Mouse (Mus musculus) stomach, embryonic 14.5 days (tissue): ENCODE results near the gene Prr19. TPM values are rescaled to one million over a fixed set of nuclear protein-coding genes. Genes with fewer than 3 reads are reported as not detected.

ENCODE experiments used
- ATAC-seq: fragments of 200-750 bp; cut with Nextera tagmentation; 2 replicates; pipeline ENCODE4 v1.8.0; 2017; ENCODE audit warnings: low read depth, moderate TSS enrichment; ENCODE audit not compliant: insufficient number of reproducible peaks, insufficient read depth, low FRiP score
- H3K27ac ChIP-seq: fragments of 300-500 bp; sonication (generic); 2 replicates; pipeline ENCODE4 v1.5.1; 2014; ENCODE audit warnings: mild to moderate bottlenecking, low read length, moderate library complexity, mixed read lengths
- H3K27me3 ChIP-seq: fragments of 300-500 bp; sonication (generic); 2 replicates; pipeline ENCODE4 v1.6.1; 2014; ENCODE audit warnings: low read length, control low read depth, mixed read lengths; ENCODE audit not compliant: control insufficient read depth, insufficient read depth
- H3K36me3 ChIP-seq: fragments of 300-500 bp; sonication (generic); 2 replicates; pipeline ENCODE4 v1.6.1; 2014; ENCODE audit warnings: mild to moderate bottlenecking, control low read depth, low read length, moderate library complexity, mixed read lengths; ENCODE audit not compliant: control insufficient read depth, insufficient read depth
- H3K4me1 ChIP-seq: fragments of 300-500 bp; sonication (generic); 2 replicates; pipeline ENCODE4 v1.6.1; 2014; ENCODE audit warnings: low read length, control low read depth, mixed read lengths; ENCODE audit not compliant: control insufficient read depth, insufficient read depth
- H3K4me2 ChIP-seq: fragments of 300-500 bp; sonication (generic); replicated peaks from 2 replicates; pipeline ENCODE4 v1.6.1; 2014; ENCODE audit warnings: low read depth, low read length, control low read depth
- H3K4me3 ChIP-seq: fragments of 300-500 bp; sonication (generic); 2 replicates; pipeline ENCODE4 v1.5.1; 2014; ENCODE audit warnings: low read depth, low read length, control low read depth
- H3K9ac ChIP-seq: fragments of 300-500 bp; sonication (generic); replicated peaks from 2 replicates; pipeline ENCODE4 v1.6.1; 2014; ENCODE audit warnings: low read depth, mild to moderate bottlenecking, control low read depth, low read length, moderate library complexity, mixed read lengths
- H3K9me3 ChIP-seq: fragments of 300-500 bp; sonication (generic); 2 replicates; pipeline ENCODE4 v1.6.1; 2016; ENCODE audit warnings: low read depth, low read length, control low read depth; ENCODE audit not compliant: control insufficient read depth
- WGBS: fragments of 180-500 bp; shearing (Covaris S2); extraction: QIAGEN DNeasy Blood & Tissue Kit; methylation state at CpG from one replicate; pipeline ENCODE4 v1.1.7; 2014; 5-methylcytosine and 5-hydroxymethylcytosine counted together
- polyA plus RNA-seq: library from polyadenylated mRNA; unstranded; fragments of >200 nt; fragmentation: Nextera tagmentation; extraction: Ambion mirVana; gene quantifications from 2 replicates; pipeline ENCODE4 v1.2.1, GENCODE M21; 2014

Gene Prr19
- polyA plus RNA-seq, 1 experiment from 2014 or later = 1.1 TPM

DNA sequence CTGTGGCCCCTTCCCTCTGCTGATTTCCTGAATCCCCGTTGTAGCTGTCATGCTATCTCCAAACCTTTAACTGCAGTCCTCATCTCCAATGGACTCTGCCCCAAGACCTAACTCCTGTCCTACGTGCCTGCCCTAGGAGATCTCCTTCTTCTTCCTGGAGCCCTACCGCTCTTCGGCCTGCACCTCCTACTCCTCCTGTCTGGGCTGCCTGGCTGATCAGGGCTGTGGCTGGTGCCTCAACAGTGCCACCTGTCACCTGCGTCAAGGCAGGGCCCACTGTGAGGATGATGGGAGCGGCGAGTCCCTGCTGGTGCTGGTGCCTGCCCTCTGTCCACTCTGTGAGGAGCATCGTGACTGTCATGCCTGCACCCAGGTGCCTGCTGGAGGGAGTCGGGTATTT lies 38.1 kb downstream of the Prr19 start:
- Histone ChIP-seq H3K27me3 (no peaks in the 10 kb centered on the region), H3K9ac (no peak overlapping the region), H3K4me2 (no peak overlapping the region), H3K36me3 (peaks cover 23% of the 10 kb centered on the region), H3K9me3 (no peaks in the 10 kb centered on the region), H3K4me3 (no peak overlapping the region), H3K27ac (no peak overlapping the region), H3K4me1 (no peaks in the 10 kb centered on the region)
- ATAC-seq = no peak
- WGBS = 89% methylated on average over 9 of the region's 9 CpGs

DNA sequence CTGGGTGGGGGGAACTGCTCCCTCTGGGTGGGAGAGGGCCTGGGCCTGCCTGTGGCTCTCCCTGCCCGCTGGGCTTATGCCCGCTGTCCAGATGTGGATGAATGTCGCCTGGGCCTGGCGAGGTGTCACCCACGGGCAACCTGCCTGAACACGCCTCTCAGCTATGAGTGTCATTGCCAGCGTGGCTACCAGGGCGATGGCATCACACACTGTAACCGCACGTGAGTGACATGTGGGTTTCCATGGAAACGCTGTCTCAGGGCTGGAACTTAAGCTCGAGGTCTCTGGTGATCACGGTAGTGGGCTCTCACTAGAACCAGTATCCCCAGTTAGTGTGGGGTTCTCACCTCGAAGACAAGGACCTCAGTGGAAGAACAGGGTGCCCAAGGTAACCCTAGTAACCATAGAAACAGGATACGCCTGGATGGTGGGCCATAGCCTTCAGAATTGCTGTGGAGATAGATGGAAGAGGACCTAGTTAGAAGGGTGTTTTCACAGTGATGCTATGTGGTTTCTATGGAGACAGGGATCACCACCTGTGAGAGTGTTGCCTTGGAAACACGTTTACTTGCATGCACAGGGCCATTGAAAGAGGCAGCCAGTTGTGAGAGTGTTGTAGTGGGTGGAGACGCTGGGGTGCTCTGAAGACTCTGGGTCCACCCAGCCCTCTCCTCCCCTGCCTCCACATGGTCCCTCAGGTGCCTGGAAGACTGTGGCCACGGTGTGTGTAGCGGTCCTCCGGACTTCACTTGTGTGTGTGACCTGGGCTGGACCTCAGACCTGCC lies 40.0 kb downstream of the Prr19 start:
- H3K4me3 ChIP-seq = no peak overlapping the region

GRCm38 (mm10) chr7:25348861-25349260 lies 47.6 kb downstream of the Prr19 start:
- Histone ChIP-seq H3K36me3 (peaks cover 49% of the 10 kb centered on the region), H3K27ac (no peak overlapping the region), H3K9me3 (peaks cover 9% of the 10 kb centered on the region; the same call in 1 of the 2 replicates), H3K4me1 (no peaks in the 10 kb centered on the region), H3K4me2 (no peak overlapping the region), H3K27me3 (no peaks in the 10 kb centered on the region), H3K9ac (no peak overlapping the region), H3K4me3 (no peak overlapping the region)
- WGBS = 84% methylated on average over 8 of the region's 8 CpGs
- ATAC-seq = no peak

More for the DNA sequence above, 40.0 kb downstream of the Prr19 start:
- H3K4me2 ChIP-seq = no peak overlapping the region
- H3K4me1 ChIP-seq = no peaks in the 10 kb centered on the region
- peaks cover 12% of the 10 kb centered on the region for H3K36me3 ChIP-seq
- H3K27ac ChIP-seq = no peak overlapping the region
- H3K9me3 ChIP-seq = no peaks in the 10 kb centered on the region
- WGBS = 84% methylated on average over 20 of the region's 20 CpGs
- H3K27me3 ChIP-seq = no peaks in the 10 kb centered on the region
- H3K9ac ChIP-seq = no peak overlapping the region
- ATAC-seq = no peak

Other genes with a start within 250 kb of the Prr19 start
- gene Grik5, start 229.1 kb upstream of the Prr19 start, polyA plus RNA-seq = 12.3 and 13.0 TPM in 2 replicates
- gene Zfp574, start 228.8 kb upstream of the Prr19 start, polyA plus RNA-seq = 25.9 and 27.9 TPM in 2 replicates
- 1.8 and 2.3 TPM in 2 replicates for gene Pou2f2, start 121.7 kb upstream of the Prr19 start, polyA plus RNA-seq
- gene Dedd2, start 80.8 kb upstream of the Prr19 start, polyA plus RNA-seq = 7.5 and 8.7 TPM in 2 replicates
- gene Zfp526, start 80.0 kb upstream of the Prr19 start, polyA plus RNA-seq = 3.7 and 4.2 TPM in 2 replicates
- gene Gsk3a, start 63.6 kb upstream of the Prr19 start, polyA plus RNA-seq = 14.7 and 15.9 TPM in 2 replicates
- gene Erf, start 50.6 kb upstream of the Prr19 start, polyA plus RNA-seq = 25.8 and 27.7 TPM in 2 replicates
- 51.4 and 54.1 TPM in 2 replicates for gene Cic, start 33.7 kb upstream of the Prr19 start, polyA plus RNA-seq
- gene Pafah1b3, start 3.4 kb upstream of the Prr19 start, polyA plus RNA-seq = 274 and 284 TPM in 2 replicates
- gene Tmem145, start 4.7 kb downstream of the Prr19 start, polyA plus RNA-seq = 1.9 and 2.0 TPM in 2 replicates
- 12.2 and 13.0 TPM in 2 replicates for gene Megf8, start 15.8 kb downstream of the Prr19 start, polyA plus RNA-seq
- gene Cnfn, start 68.3 kb downstream of the Prr19 start, polyA plus RNA-seq = 0.55 TPM in 1 of 2 replicates, not detected in the other
- gene Lipe, start 97.3 kb downstream of the Prr19 start, polyA plus RNA-seq = 3.7 and 5.3 TPM in 2 replicates
- gene Cxcl17, start 111.5 kb downstream of the Prr19 start, polyA plus RNA-seq = 0.58 TPM in 1 of 2 replicates, not detected in the other
- 14.8 and 21.2 TPM in 2 replicates for gene Ceacam1, start 176.2 kb downstream of the Prr19 start, polyA plus RNA-seq
- gene Ceacam2, start 238.4 kb downstream of the Prr19 start, polyA plus RNA-seq = not detected in 2 replicates